Mouse (Mus musculus): ENCODE measurements around the gene Pde10a.

- TF ChIP-seq GATA1 (IDR thresholded peaks at IDR 0.05; ENCODE audit: borderline replicate concordance, low read length) (no peak), FLI1 (IDR thresholded peaks at IDR 0.05; ENCODE audit: low read length) (no peak)
These were observed 345.7 kb downstream of the Pde10a start for GRCm38 (mm10) chr17:8870848-8871247.

Data from megakaryocyte, embryonic 14.5 days (primary cell).